Mouse (Mus musculus): Measurements from ENCODE around the gene Bricd5. TPM values are rescaled to one million over a fixed set of nuclear protein-coding genes. Genes with fewer than 3 reads are reported as not detected.

Gene Bricd5
- 0.40 TPM in 1 of 2 replicates, not detected in the other for polyA plus RNA-seq (2015; fragmentation: Nextera tagmentation; extraction: Ambion mirVana)

GRCm38 (mm10) chr17:24473612-24474275 is at the start of gene Bricd5:
Gene Bricd5 (plus strand): TSS chr17:24473884.

GRCm38 (mm10) chr17:24426471-24427169 is 47.1 kb upstream of the Bricd5 start, which contains the start of gene Eci1:
Gene Eci1 (plus strand): TSS chr17:24426641.

GRCm38 (mm10) chr17:24442632-24443155 is 31.0 kb upstream of the Bricd5 start, which contains the start of gene Dnase1l2:
Gene Dnase1l2 (minus strand): TSS chr17:24443105.

GRCm38 (mm10) chr17:24469910-24470602 is 3.6 kb upstream of the Bricd5 start, which contains the start of the genes E4f1 and Pgp:
Gene E4f1 (minus strand): TSS chr17:24470313.
Gene Pgp (plus strand): TSS chr17:24470392.

GRCm38 (mm10) chr17:24478663-24479380 is 5.1 kb downstream of the Bricd5 start, which contains the start of gene Mlst8:
Gene Mlst8 (minus strand): TSS chr17:24479078.

GRCm38 (mm10) chr17:24488186-24488661 is 14.5 kb downstream of the Bricd5 start, which contains the start of gene Caskin1:
Gene Caskin1 (plus strand): TSS chr17:24488601.

Other genes with a start within 250 kb of the Bricd5 start
- 8.0 and 9.4 TPM in 2 replicates for gene Ccnf, start 222.4 kb upstream of the Bricd5 start, polyA plus RNA-seq (2015; fragmentation: Nextera tagmentation; extraction: Ambion mirVana)
- gene Abca17, start 122.8 kb upstream of the Bricd5 start, polyA plus RNA-seq (2015; fragmentation: Nextera tagmentation; extraction: Ambion mirVana) = not detected in 2 replicates
- 4.2 and 5.4 TPM in 2 replicates for gene Abca3, start 121.9 kb upstream of the Bricd5 start, polyA plus RNA-seq (2015; fragmentation: Nextera tagmentation; extraction: Ambion mirVana)
- 110 and 113 TPM in 2 replicates for gene Rnps1, start 59.3 kb upstream of the Bricd5 start, polyA plus RNA-seq (2015; fragmentation: Nextera tagmentation; extraction: Ambion mirVana)
- gene Eci1, start 47.2 kb upstream of the Bricd5 start, polyA plus RNA-seq (2015; fragmentation: Nextera tagmentation; extraction: Ambion mirVana) = 213 and 235 TPM in 2 replicates
- gene Dnase1l2, start 30.8 kb upstream of the Bricd5 start, polyA plus RNA-seq (2015; fragmentation: Nextera tagmentation; extraction: Ambion mirVana) = 0.87 and 2.3 TPM in 2 replicates
- 13.3 and 13.6 TPM in 2 replicates for gene E4f1, start 3.6 kb upstream of the Bricd5 start, polyA plus RNA-seq (2015; fragmentation: Nextera tagmentation; extraction: Ambion mirVana)
- gene Pgp, start 3.5 kb upstream of the Bricd5 start, polyA plus RNA-seq (2015; fragmentation: Nextera tagmentation; extraction: Ambion mirVana) = 56.2 and 57.5 TPM in 2 replicates
- 8.4 and 8.8 TPM in 2 replicates for gene Mlst8, start 5.2 kb downstream of the Bricd5 start, polyA plus RNA-seq (2015; fragmentation: Nextera tagmentation; extraction: Ambion mirVana)
- 0.29 and 0.34 TPM in 2 replicates for gene Caskin1, start 14.7 kb downstream of the Bricd5 start, polyA plus RNA-seq (2015; fragmentation: Nextera tagmentation; extraction: Ambion mirVana)
- 43.2 and 46.8 TPM in 2 replicates for gene Traf7, start 54.1 kb downstream of the Bricd5 start, polyA plus RNA-seq (2015; fragmentation: Nextera tagmentation; extraction: Ambion mirVana)
- gene Rab26, start 60.3 kb downstream of the Bricd5 start, polyA plus RNA-seq (2015; fragmentation: Nextera tagmentation; extraction: Ambion mirVana) = 0.39 and 0.69 TPM in 2 replicates
- gene Pkd1, start 76.0 kb downstream of the Bricd5 start, polyA plus RNA-seq (2015; fragmentation: Nextera tagmentation; extraction: Ambion mirVana) = 12.6 TPM in 2 replicates
- gene Tsc2, start 158.7 kb downstream of the Bricd5 start, polyA plus RNA-seq (2015; fragmentation: Nextera tagmentation; extraction: Ambion mirVana) = 25.6 and 31.9 TPM in 2 replicates
- 11.1 TPM in 2 replicates for gene Nthl1, start 158.8 kb downstream of the Bricd5 start, polyA plus RNA-seq (2015; fragmentation: Nextera tagmentation; extraction: Ambion mirVana)
- gene Slc9a3r2, start 176.4 kb downstream of the Bricd5 start, polyA plus RNA-seq (2015; fragmentation: Nextera tagmentation; extraction: Ambion mirVana) = 38.9 and 45.6 TPM in 2 replicates
- gene Npw, start 184.6 kb downstream of the Bricd5 start, polyA plus RNA-seq (2015; fragmentation: Nextera tagmentation; extraction: Ambion mirVana) = not detected in 2 replicates
- 9.0 and 11.7 TPM in 2 replicates for gene Zfp598, start 195.8 kb downstream of the Bricd5 start, polyA plus RNA-seq (2015; fragmentation: Nextera tagmentation; extraction: Ambion mirVana)
- 0.11 TPM in 1 of 2 replicates, not detected in the other for gene Syngr3, start 216.1 kb downstream of the Bricd5 start, polyA plus RNA-seq (2015; fragmentation: Nextera tagmentation; extraction: Ambion mirVana)
- 33.2 and 39.3 TPM in 2 replicates for gene Gfer, start 222.3 kb downstream of the Bricd5 start, polyA plus RNA-seq (2015; fragmentation: Nextera tagmentation; extraction: Ambion mirVana)
- gene Noxo1, start 222.3 kb downstream of the Bricd5 start, polyA plus RNA-seq (2015; fragmentation: Nextera tagmentation; extraction: Ambion mirVana) = 1.1 and 1.8 TPM in 2 replicates
- 22.5 and 25.2 TPM in 2 replicates for gene Tbl3, start 233.8 kb downstream of the Bricd5 start, polyA plus RNA-seq (2015; fragmentation: Nextera tagmentation; extraction: Ambion mirVana)
- gene Rnf151, start 244.2 kb downstream of the Bricd5 start, polyA plus RNA-seq (2015; fragmentation: Nextera tagmentation; extraction: Ambion mirVana) = not detected in 2 replicates
- 829 and 862 TPM in 2 replicates for gene Rps2, start 244.2 kb downstream of the Bricd5 start, polyA plus RNA-seq (2015; fragmentation: Nextera tagmentation; extraction: Ambion mirVana)